Mouse (Mus musculus): ENCODE data around the gene Soga3.

Gene Soga3

GRCm38 (mm10) chr10:29206730-29207129 lies 63.1 kb downstream of the Soga3 start:
- peak; percentile 20 for DNase-seq (ENCODE audit: low read depth, low spot score)

GRCm38 (mm10) chr10:29208735-29209134 lies 65.1 kb downstream of the Soga3 start:
- no peak for DNase-seq (ENCODE audit: low read depth, low spot score)

- no peak for DNase-seq (ENCODE audit: low read depth, low spot score)
These were observed 67.8 kb downstream of the Soga3 start, which contains the start of gene 9330159F19Rik for GRCm38 (mm10) chr10:29211453-29211852. Gene 9330159F19Rik (plus strand): TSS chr10:29211606.

DNA sequence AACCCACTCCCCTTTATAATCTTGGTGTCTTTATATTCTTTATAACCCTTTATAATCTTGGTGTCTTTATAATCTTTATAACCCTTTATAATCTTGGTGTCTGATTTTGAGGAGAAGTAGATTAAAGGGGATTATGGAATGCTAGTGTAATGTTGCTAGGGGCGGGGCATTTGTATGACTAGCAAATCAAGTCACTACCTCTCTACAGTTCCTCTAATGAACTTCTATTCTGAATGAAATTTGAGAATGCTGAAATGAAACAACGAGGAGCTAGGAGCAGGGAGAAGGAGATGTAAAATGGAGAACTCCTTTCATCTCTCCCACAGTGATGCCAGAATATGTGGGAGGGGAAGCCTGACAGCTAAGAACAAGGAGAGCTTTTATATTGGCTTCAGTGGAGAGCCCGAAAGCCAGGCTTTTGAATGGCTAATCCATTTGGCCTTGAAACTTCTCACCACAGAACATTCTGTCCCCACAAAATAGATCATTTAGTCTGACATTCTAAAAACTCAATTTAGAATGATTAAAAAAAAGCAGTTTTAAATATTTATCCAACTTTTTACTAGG lies 70.0 kb downstream of the Soga3 start:
- no peak for DNase-seq (ENCODE audit: low read depth, low spot score)

- DNase-seq (ENCODE audit: low read depth, low spot score): no peak
These were observed 73.3 kb downstream of the Soga3 start for GRCm38 (mm10) chr10:29216957-29217356.

GRCm38 (mm10) chr10:29217451-29217850 lies 73.8 kb downstream of the Soga3 start:
- DNase-seq (ENCODE audit: low read depth, low spot score): no peak

DNA sequence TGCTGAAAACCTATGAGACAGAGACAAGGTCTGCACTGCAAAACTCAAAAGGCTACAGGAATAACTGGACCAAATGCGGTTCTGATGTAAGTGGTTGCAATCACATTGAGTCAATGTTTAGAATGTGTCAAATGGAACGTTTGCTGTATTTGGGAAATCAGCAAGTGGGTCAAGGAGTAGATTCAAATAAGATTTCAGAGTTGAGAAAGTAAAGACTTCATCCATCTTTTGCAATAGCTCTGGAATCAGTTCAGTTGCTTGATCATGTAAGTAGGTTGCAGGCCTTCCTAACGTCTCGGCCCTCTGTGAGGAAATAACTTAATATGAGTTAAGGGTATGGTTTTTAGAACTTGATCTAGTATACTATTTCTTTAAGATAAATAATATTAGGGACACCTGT lies 81.7 kb downstream of the Soga3 start:
- DNase-seq (ENCODE audit: low read depth, low spot score): no peak

GRCm38 (mm10) chr10:29231208-29231607 lies 87.6 kb downstream of the Soga3 start:
- no peak for DNase-seq (ENCODE audit: low read depth, low spot score)
